Mouse (Mus musculus) ES-E14 (cell line): ENCODE data around the gene Zfp423. TPM values are rescaled to one million over a fixed set of nuclear protein-coding genes. Genes with fewer than 3 reads are reported as not detected.

Experiments
- DNase-seq: peaks from one replicate; pipeline ENCODE4 v3.0.0-alpha.2; 2013; ENCODE audit warnings: low read depth, low spot score
- H3K27ac ChIP-seq: 2 replicates; pipeline ENCODE4 v1.5.1; 2012; ENCODE audit warnings: low read depth, mild to moderate bottlenecking, low read length, moderate library complexity, mixed read lengths; ENCODE audit not compliant: poor library complexity, insufficient read depth, severe bottlenecking
- H3K36me3 ChIP-seq: 2 replicates; pipeline ENCODE4 v1.6.1; 2012; ENCODE audit warnings: mild to moderate bottlenecking, low read length, moderate library complexity, mixed read lengths; ENCODE audit not compliant: control insufficient read depth, poor library complexity, insufficient read depth, severe bottlenecking
- H3K4me1 ChIP-seq, 2 experiments: fragments of 150-350 bp in 1 of 2; sonication (generic) in 1 of 2; 2 replicates each; pipeline ENCODE4 v1.6.1; 2012; ENCODE audit warnings: low read length in 2 of 2, mild to moderate bottlenecking in 1 of 2, mixed read lengths in 1 of 2; ENCODE audit not compliant: control insufficient read depth in 2 of 2, insufficient read depth in 2 of 2, poor library complexity in 1 of 2
- H3K4me3 ChIP-seq, 2 experiments: fragments of 150-350 bp in 1 of 2; sonication (generic) in 1 of 2; 2 replicates each; pipeline ENCODE4 v1.5.1; 2012; ENCODE audit warnings: low read length in 2 of 2, low read depth in 1 of 2, mild to moderate bottlenecking in 1 of 2, mixed read lengths in 1 of 2; ENCODE audit not compliant: insufficient read depth in 1 of 2, poor library complexity in 1 of 2, severe bottlenecking in 1 of 2
- H3K9ac ChIP-seq: 2 replicates; pipeline ENCODE4 v1.6.1; 2012; ENCODE audit warnings: low read depth, mild to moderate bottlenecking, low read length, mixed read lengths; ENCODE audit not compliant: poor library complexity, insufficient read depth, severe bottlenecking
- H3K9me3 ChIP-seq: fragments of 150-350 bp; sonication (generic); 2 replicates; pipeline ENCODE4 v1.6.1; 2012; ENCODE audit warnings: low read depth, mild to moderate bottlenecking, low read length; ENCODE audit not compliant: control insufficient read depth, insufficient read depth
- CHD2 ChIP-seq: IDR thresholded peaks from 2 replicates; pipeline ENCODE4 v1.6.1; 2014; ENCODE audit warnings: mild to moderate bottlenecking, low read depth, low read length, inconsistent platforms
- HCFC1 ChIP-seq: IDR thresholded peaks from 2 replicates; pipeline ENCODE4 v1.6.1; 2012; ENCODE audit warnings: low read length, inconsistent platforms, borderline replicate concordance; ENCODE audit not compliant: insufficient read depth
- MAFK ChIP-seq: IDR thresholded peaks from 2 replicates; pipeline ENCODE4 v1.6.1; 2014; ENCODE audit warnings: mild to moderate bottlenecking, low read depth, low read length, inconsistent platforms; ENCODE audit not compliant: insufficient read depth
- ZC3H11A ChIP-seq: IDR thresholded peaks from 2 replicates; pipeline ENCODE4 v1.6.1; 2012; ENCODE audit warnings: low read depth, mild to moderate bottlenecking, inconsistent platforms, low read length, borderline replicate concordance
- ZNF384 ChIP-seq: IDR thresholded peaks from 2 replicates; pipeline ENCODE4 v1.6.1; 2012; ENCODE audit warnings: low read depth, low read length, inconsistent platforms
- in situ Hi-C, 2 experiments: fragments of 600-800 bp; cut with MboI; formaldehyde crosslinking; loops; one replicate each; pipeline ENCODE4 v1.15.1; 2025; ENCODE audit warnings: low sequenced_read_pairs in 2 of 2, inconsistent platforms in 1 of 2; ENCODE audit not compliant: unreplicated experiment in 2 of 2
- total RNA-seq: library from RNA; depleted of rRNA; stranded (reverse); fragments of 300-350 nt; gene quantifications from 2 replicates; pipeline ENCODE4 v1.2.3, GENCODE M21; 2012

Zfp423 gene
- total RNA-seq, 1 experiment: 23.2 TPM

DNA sequence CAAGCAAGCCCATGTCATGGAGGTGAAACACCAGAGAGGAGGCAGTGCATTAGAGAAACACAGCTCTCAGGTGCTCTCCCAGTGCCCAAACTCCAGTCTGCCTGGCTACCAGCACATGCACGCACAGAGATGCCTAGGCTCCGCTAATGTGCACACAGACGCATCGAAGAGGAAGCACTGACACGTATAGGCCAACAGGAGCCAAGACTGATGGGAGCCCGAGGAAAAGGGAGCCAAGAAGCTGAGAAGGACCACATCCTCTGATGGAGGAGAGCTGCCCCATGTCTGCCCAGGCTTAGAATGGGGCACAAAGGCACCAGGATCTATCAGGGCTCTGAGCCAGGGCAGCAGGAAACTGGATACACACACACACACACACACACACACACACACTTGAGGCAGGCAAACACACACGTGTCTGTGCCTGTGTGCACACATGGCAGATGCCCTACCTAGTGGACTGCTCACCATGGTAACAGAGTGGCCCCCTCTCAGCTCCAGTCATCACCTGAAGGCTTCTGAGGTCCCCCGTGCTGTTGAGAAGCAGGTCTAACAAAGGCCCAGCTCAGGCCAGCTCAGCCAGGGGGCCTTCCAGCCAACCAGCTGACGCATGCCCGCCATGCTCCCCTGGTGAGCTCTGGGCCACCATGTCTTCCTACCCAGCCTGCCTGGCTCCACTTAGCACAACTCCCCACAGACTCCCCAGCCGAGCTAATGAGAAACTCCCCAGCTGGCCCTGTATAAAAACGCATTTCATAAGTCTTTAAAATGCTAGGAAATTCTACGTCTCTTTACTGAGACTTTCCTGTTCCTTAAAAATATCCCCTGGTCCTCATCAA is 64.0 kb downstream of the Zfp423 start:
- peaks cover 10 to 28% of the 10 kb centered on the region in 2 experiments; a peak in 3 of 4 replicates for H3K4me1 ChIP-seq
- H3K4me3 ChIP-seq: no peak overlapping the region
- no peak for DNase-seq
- no peaks in the 10 kb centered on the region for H3K36me3 ChIP-seq
- no peaks in the 10 kb centered on the region for H3K9me3 ChIP-seq
- in situ Hi-C loops: no loop called here
- no peak overlapping the region for H3K27ac ChIP-seq
- H3K9ac ChIP-seq: no peak overlapping the region
- TF ChIP-seq ZC3H11A: no peak

DNA sequence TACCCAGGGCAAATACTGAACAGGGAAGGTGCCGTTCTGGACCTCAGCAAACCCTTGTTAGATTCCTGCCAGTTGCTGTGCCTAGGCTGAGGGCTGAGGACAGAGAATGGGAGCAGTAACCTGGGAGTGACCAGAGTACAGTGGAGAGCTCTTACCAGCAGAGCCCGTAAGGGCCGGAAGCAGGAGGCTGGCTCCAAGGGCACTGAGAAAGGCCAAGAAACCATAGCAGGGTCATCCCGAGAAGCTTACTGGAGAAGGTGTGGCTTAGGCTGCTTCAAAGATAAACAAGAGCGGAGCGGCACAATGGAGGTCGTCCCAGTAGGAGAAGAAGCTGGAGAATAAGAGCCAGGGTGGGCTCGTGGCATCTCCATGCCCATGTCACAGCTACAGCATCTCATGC is 65.1 kb downstream of the Zfp423 start:
- Histone ChIP-seq H3K9me3 (no peaks in the 10 kb centered on the region), H3K4me1 (peaks cover 10 to 28% of the 10 kb centered on the region in 2 experiments; a peak in 3 of 4 replicates), H3K4me3 (no peak overlapping the region), H3K36me3 (no peaks in the 10 kb centered on the region), H3K9ac (no peak overlapping the region), H3K27ac (no peak overlapping the region)
- in situ Hi-C loops: no loop called here
- TF ChIP-seq CHD2 (no peak), ZC3H11A (no peak), HCFC1 (no peak), MAFK (no peak), ZNF384 (no peak)
- no peak for DNase-seq

DNA sequence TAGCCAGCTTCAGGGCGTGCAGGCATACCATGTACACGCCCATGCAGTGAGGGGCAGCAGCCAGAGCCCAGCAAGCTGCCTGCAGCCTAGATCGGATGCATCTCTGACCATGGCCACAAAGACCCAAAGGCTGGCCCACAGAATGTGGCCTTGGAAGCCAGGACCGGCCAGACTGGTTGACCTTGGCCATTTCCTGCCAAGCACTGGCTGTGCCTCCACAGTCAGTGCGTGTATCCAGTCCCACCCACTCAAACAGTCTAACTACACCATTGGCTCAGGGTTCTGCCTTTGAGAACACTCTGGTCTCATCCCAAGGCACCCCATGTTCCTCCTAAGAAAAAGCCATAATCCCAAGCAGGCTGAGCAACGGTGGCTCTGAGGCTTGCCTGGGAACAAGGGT is 65.8 kb downstream of the Zfp423 start:
- DNase-seq: no peak
- Histone ChIP-seq H3K4me1 (peaks cover 10 to 28% of the 10 kb centered on the region in 2 experiments; a peak in 3 of 4 replicates), H3K9me3 (no peaks in the 10 kb centered on the region), H3K27ac (no peak overlapping the region), H3K4me3 (no peak overlapping the region), H3K36me3 (no peaks in the 10 kb centered on the region), H3K9ac (no peak overlapping the region)
- TF ChIP-seq ZC3H11A (no peak), ZNF384 (no peak), CHD2 (no peak)
- in situ Hi-C loops: no loop called here

DNA sequence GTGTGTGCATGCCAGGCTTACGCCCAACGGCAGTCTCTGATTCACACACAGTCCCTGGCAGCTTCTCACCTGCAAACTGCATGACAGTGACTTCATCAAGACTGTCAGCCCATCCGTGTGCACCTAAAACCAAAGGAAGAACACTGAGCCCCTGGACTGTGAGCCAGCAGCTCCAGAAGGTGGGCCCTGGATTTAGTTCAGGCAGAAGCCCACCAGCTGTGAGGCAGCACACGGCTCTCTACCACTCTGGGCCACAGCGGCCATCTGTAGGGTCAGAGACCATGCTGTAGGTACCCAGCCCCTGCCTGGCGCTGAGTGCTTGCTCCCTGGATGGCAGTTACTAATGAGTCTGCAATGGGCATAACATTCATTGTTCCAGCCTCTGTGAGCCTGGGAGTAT is 66.5 kb downstream of the Zfp423 start:
- Histone ChIP-seq H3K9me3 (no peaks in the 10 kb centered on the region), H3K27ac (no peak overlapping the region), H3K9ac (no peak overlapping the region), H3K4me3 (no peak overlapping the region), H3K4me1 (peaks cover 14 to 33% of the 10 kb centered on the region in 2 experiments; a peak in 3 of 4 replicates), H3K36me3 (no peaks in the 10 kb centered on the region)
- no peak for TF ChIP-seq ZNF384
- no peak for TF ChIP-seq MAFK
- TF ChIP-seq CHD2: no peak
- no peak for TF ChIP-seq HCFC1
- no peak for TF ChIP-seq ZC3H11A
- in situ Hi-C loops: no loop called here
- DNase-seq: no peak

DNA sequence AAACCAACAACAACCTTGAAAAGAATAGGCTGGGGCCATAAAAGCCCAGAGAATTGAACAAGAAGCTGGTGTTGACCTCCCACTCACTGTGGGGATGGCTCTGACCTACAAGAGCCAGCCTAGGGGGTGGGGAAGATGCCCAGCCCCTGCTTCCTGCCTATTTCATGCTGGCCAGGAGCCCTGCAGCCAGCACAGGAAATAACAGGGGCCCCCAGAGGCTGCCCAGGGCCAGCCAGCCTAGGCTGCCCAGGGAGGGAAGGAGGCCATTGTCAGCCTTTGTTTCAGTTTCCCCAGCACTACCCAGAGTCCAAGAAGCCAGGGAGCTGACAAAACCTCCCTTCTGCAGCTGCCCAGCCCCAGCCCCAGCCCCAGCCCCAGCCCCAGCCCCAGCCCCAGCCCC is 67.5 kb downstream of the Zfp423 start:
- TF ChIP-seq MAFK (no peak), ZNF384 (no peak), HCFC1 (no peak), CHD2 (no peak), ZC3H11A (no peak)
- no peak for DNase-seq

More for the DNA sequence above, 67.5 kb downstream of the Zfp423 start:
- in situ Hi-C loops: no loop called here
- H3K4me3 ChIP-seq: no peak overlapping the region
- H3K9me3 ChIP-seq: no peaks in the 10 kb centered on the region
- no peak overlapping the region for H3K9ac ChIP-seq
- no peak overlapping the region for H3K27ac ChIP-seq
- peaks cover 14 to 37% of the 10 kb centered on the region in 2 experiments; a peak in 3 of 4 replicates for H3K4me1 ChIP-seq
- H3K36me3 ChIP-seq: no peaks in the 10 kb centered on the region
